Mouse (Mus musculus) gastrocnemius, adult 18-20 months (tissue): Measurements from ENCODE around the gene Susd5. TPM values are rescaled to one million over a fixed set of nuclear protein-coding genes. Genes with fewer than 3 reads are reported as not detected.
"Not testable (repeated sequence)": the region's sequence is repeated elsewhere in the genome, so short reads cannot be mapped to it uniquely, and the experiment has no call there.

Experiments used
- DNase-seq: peaks from one replicate; pipeline ENCODE4 v3.0.0; 2021; ENCODE audit warnings: low spot score
- total RNA-seq, 2 experiments: library from RNA; stranded (reverse); gene quantifications; 2 replicates each; pipeline ENCODE4 v1.2.3; 2021

Gene Susd5
- total RNA-seq, 2 experiments from 2014 or later, result 0.57 to 0.81 TPM

- no peak for DNase-seq
Measured at GRCm38 (mm10) chr9:114068494-114069053, 11.6 kb downstream of the Susd5 start.

GRCm38 (mm10) chr9:114069372-114069771 is 12.4 kb downstream of the Susd5 start:
- no peak for DNase-seq

GRCm38 (mm10) chr9:114073681-114074080 is 16.7 kb downstream of the Susd5 start:
- DNase-seq, result no peak

GRCm38 (mm10) chr9:114086422-114086821 is 29.5 kb downstream of the Susd5 start:
- no peak for DNase-seq

- DNase-seq, result peak; percentile 6
Measured at GRCm38 (mm10) chr9:114087106-114087815, 30.3 kb downstream of the Susd5 start.

GRCm38 (mm10) chr9:114088885-114089284 is 31.9 kb downstream of the Susd5 start:
- DNase-seq, result not testable (repeated sequence)

GRCm38 (mm10) chr9:114092188-114092587 is 35.2 kb downstream of the Susd5 start:
- DNase-seq, result not testable (repeated sequence)

- no peak for DNase-seq
Measured at GRCm38 (mm10) chr9:114094854-114095253, 37.9 kb downstream of the Susd5 start.

- DNase-seq, result no peak
Measured at GRCm38 (mm10) chr9:114098716-114099302, 41.9 kb downstream of the Susd5 start.

- no peak for DNase-seq
Measured at GRCm38 (mm10) chr9:114110268-114110667, 53.3 kb downstream of the Susd5 start.

GRCm38 (mm10) chr9:114111161-114111560 is 54.2 kb downstream of the Susd5 start:
- no peak for DNase-seq

GRCm38 (mm10) chr9:114112226-114112625 is 55.3 kb downstream of the Susd5 start:
- no peak for DNase-seq

GRCm38 (mm10) chr9:114113911-114114623 is 57.1 kb downstream of the Susd5 start:
- DNase-seq, result no peak

GRCm38 (mm10) chr9:114116672-114117071 is 59.7 kb downstream of the Susd5 start:
- peak; percentile 45 for DNase-seq

- not testable (repeated sequence) for DNase-seq
Measured at GRCm38 (mm10) chr9:114122862-114123261, 65.9 kb downstream of the Susd5 start.

GRCm38 (mm10) chr9:114129273-114129835 is 72.4 kb downstream of the Susd5 start:
- not testable (repeated sequence) for DNase-seq

Other genes starting within 250 kb of the Susd5 start
- gene Ubp1, start 126.2 kb upstream of the Susd5 start, total RNA-seq, result 10 to 100 TPM; 14.3 to 17.0 TPM
- gene Fbxl2, start 10.9 kb upstream of the Susd5 start, total RNA-seq, result 1 to 10 TPM in 1 of 2 experiments, under 1 TPM in 1; 0.34 to 1.1 TPM